Comparison of ENCODE assay signal across 8 mouse cellular contexts in the genomic region with DNA sequence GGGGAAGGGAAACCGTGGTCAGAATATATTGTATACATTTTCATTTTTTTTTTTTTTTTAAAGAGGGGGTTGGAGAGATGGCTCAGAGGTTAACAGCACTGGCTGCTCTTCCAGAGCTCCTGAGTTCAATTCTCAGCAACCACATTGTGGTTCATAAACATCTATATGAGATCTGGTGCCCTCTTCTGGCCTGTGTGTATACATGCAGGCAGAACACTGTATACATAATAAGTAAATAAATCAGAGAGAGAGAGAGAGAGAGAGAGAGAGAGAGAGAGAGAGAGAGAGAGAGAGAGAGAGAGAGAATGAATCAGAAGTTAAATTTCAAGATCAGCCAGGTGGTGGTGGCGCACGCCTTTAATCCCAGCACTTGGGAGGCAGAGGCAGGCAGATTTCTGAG. TPM values are rescaled to one million over a fixed set of nuclear protein-coding genes. Genes with fewer than 3 reads are reported as not detected.
DNase-seq lines count a peak whose midpoint lies in the region; ATAC-seq and TF ChIP-seq lines count a peak whose summit lies in the region.
"Not testable (repeated sequence)": the region's sequence is repeated elsewhere in the genome, so short reads cannot be mapped to it uniquely, and the experiment has no call there.
"Had no signal": no experiment of that assay in that cellular context is flagged by ENCODE, and none has a peak within 500 bp of the region (broad histone marks: within the 10 kb centered on the region; RNA-seq: fewer than 3 reads in every experiment).

No protein-coding gene starts in this region.

- WGBS in kidney, adult 2 months, result 20% methylated on average over 3 of the region's 3 CpGs
- 33% methylated on average over 3 of the region's 3 CpGs for WGBS in lung, postnatal 0 days

- not testable (repeated sequence) for TF ChIP-seq POLR2A in cortical plate, adult 2 months (IDR thresholded peaks at IDR 0.05; ENCODE audit: extremely low read depth, insufficient read depth, low read length); kidney, adult 2 months (IDR thresholded peaks at IDR 0.05; ENCODE audit: low read depth, low read length)

- H3K27ac ChIP-seq in cortical plate, adult 2 months (ENCODE audit: insufficient read depth, low read length); kidney, adult 2 months (ENCODE audit: insufficient read depth, low read depth, low read length); lung, postnatal 0 days (ENCODE audit: low read length): not testable (repeated sequence)

- H3K4me2 ChIP-seq in lung, postnatal 0 days (replicated peaks; ENCODE audit: low read depth, low read length), result not testable (repeated sequence)

- ATAC-seq in CD4-positive, CD25-positive, alpha-beta regulatory T cell, adult 4 months, result peak; percentile 75
- ATAC-seq in granulocyte monocyte progenitor cell, adult 5-6 weeks (replicated peaks; ENCODE audit: poor library complexity, severe bottlenecking), result 0 out of 2 replicates have a peak, but pooled peaks have one; percentile 15
- ATAC-seq in lung, postnatal 0 days, result peak; percentile 40

- peak; percentile 17; the same call in 1 of the 2 replicates for TF ChIP-seq CTCF in cortical plate, adult 2 months (IDR thresholded peaks at IDR 0.05; ENCODE audit: extremely low read depth, insufficient read depth, low read length)
- 0 out of 2 replicates have a peak, but pooled peaks have one; percentile 3 for TF ChIP-seq CTCF in kidney, adult 2 months (conservative IDR thresholded peaks at IDR 0.05; ENCODE audit: insufficient read depth, insufficient read length, low read depth, low read length)
- TF ChIP-seq CTCF in lung, postnatal 0 days (IDR thresholded peaks at IDR 0.05), result peak; percentile 75

- not testable (repeated sequence) for H3K4me1 ChIP-seq in cortical plate, adult 2 months (ENCODE audit: control insufficient read depth, insufficient read depth, low read length); kidney, adult 2 months (ENCODE audit: control insufficient read depth, insufficient read depth, low read length); lung, postnatal 0 days (ENCODE audit: insufficient read depth, low read depth, low read length)

- H3K4me3 ChIP-seq in cortical plate, adult 2 months (ENCODE audit: insufficient read depth, low read length); kidney, adult 2 months (ENCODE audit: insufficient read depth, low read depth, low read length); lung, postnatal 0 days (ENCODE audit: low read depth, low read length): not testable (repeated sequence)

- not testable (repeated sequence) for H3K27me3 ChIP-seq in kidney, adult 2 months (replicated peaks; ENCODE audit: control insufficient read depth, insufficient read depth, low read length); lung, postnatal 0 days (replicated peaks; ENCODE audit: insufficient read depth, low read length)

- TF ChIP-seq EP300 in lung, postnatal 0 days (IDR thresholded peaks at IDR 0.05), result not testable (repeated sequence)

- not testable (repeated sequence) for H3K9ac ChIP-seq in lung, postnatal 0 days (replicated peaks; ENCODE audit: low read depth)

- peak; percentile 73 for DNase-seq in ZHBTc4 (ENCODE audit: low read depth, low spot score)
- DNase-seq in kidney, adult 2 months, result peak; percentile 33
- peak; percentile 82 for DNase-seq in lung, postnatal 0 days (ENCODE audit: low spot score)
- DNase-seq in retina, embryonic 14.5 days (ENCODE audit: low spot score), result peak; percentile 82

- H3K9me3 ChIP-seq in lung, postnatal 0 days (ENCODE audit: low read length), result not testable (repeated sequence)

- H3K36me3 ChIP-seq in kidney, adult 2 months (ENCODE audit: control insufficient read depth, insufficient read depth, low read length); lung, postnatal 0 days (ENCODE audit: insufficient read depth, low read length): not testable (repeated sequence)

RNA-seq across cellular contexts. Expression of gene 1700003E16Rik, which starts 3.3 kb away (rescaled TPM):
- not detected for polyA plus RNA-seq in CD4-positive, CD25-positive, alpha-beta regulatory T cell, adult 4 months (2017; shearing (Covaris generic))
- polyA plus RNA-seq in cortical plate, adult 2 months (2012; rRNA removed), result 29.7 and 31.4 TPM in 2 replicates
- 0.51 TPM in 1 of 2 replicates, not detected in the other for total RNA-seq in granulocyte monocyte progenitor cell, adult 5-6 weeks (2014; fragmentation: Nextera tagmentation)
- not detected in 2 replicates for total RNA-seq in granulocyte monocyte progenitor cell, adult 5-6 weeks (2017)
- 1.4 and 1.6 TPM in 2 replicates for polyA plus RNA-seq in kidney, adult 2 months (2012; rRNA removed)
- polyA plus RNA-seq in lung, postnatal 0 days (2015; fragmentation: Nextera tagmentation; extraction: Ambion mirVana), result 6.1 and 9.8 TPM in 2 replicates
- total RNA-seq: gastrocnemius, postnatal 25 days had no signal

RNA-seq across cellular contexts. Expression of gene Wdr54, which starts 3.3 kb away (rescaled TPM):
- polyA plus RNA-seq in CD4-positive, CD25-positive, alpha-beta regulatory T cell, adult 4 months (2017; shearing (Covaris generic)), result 1 to 10 TPM in 1 of 2 experiments, not detected in 1; 2.1 TPM
- polyA plus RNA-seq in cortical plate, adult 2 months (2012; rRNA removed), result 29.0 and 34.1 TPM in 2 replicates
- total RNA-seq in granulocyte monocyte progenitor cell, adult 5-6 weeks (2014; fragmentation: Nextera tagmentation), result not detected in 2 replicates
- 0.04 TPM in 1 of 2 replicates, not detected in the other for total RNA-seq in granulocyte monocyte progenitor cell, adult 5-6 weeks (2017)
- 4.4 and 4.7 TPM in 2 replicates for polyA plus RNA-seq in kidney, adult 2 months (2012; rRNA removed)
- 3.1 and 3.3 TPM in 2 replicates for polyA plus RNA-seq in lung, postnatal 0 days (2015; fragmentation: Nextera tagmentation; extraction: Ambion mirVana)

RNA-seq across cellular contexts. Expression of gene Dctn1, which starts 6.3 kb away (rescaled TPM):
- polyA plus RNA-seq in CD4-positive, CD25-positive, alpha-beta regulatory T cell, adult 4 months (2017; shearing (Covaris generic)), result 10 to 100 TPM; 14.7 to 18.2 TPM
- polyA plus RNA-seq in cortical plate, adult 2 months (2012; rRNA removed), result 332 and 350 TPM in 2 replicates
- 27.3 and 71.9 TPM in 2 replicates for total RNA-seq in granulocyte monocyte progenitor cell, adult 5-6 weeks (2014; fragmentation: Nextera tagmentation)
- 69.4 and 69.5 TPM in 2 replicates for total RNA-seq in granulocyte monocyte progenitor cell, adult 5-6 weeks (2017)
- 93.1 and 117 TPM in 2 replicates for polyA plus RNA-seq in kidney, adult 2 months (2012; rRNA removed)
- polyA plus RNA-seq in lung, postnatal 0 days (2015; fragmentation: Nextera tagmentation; extraction: Ambion mirVana), result 55.3 and 63.7 TPM in 2 replicates

RNA-seq across cellular contexts. Expression of gene Rtkn, which starts 24.2 kb away (rescaled TPM):
- under 1 TPM in 1 of 2 experiments, not detected in 1; 0.49 TPM for polyA plus RNA-seq in CD4-positive, CD25-positive, alpha-beta regulatory T cell, adult 4 months (2017; shearing (Covaris generic))
- 163 and 169 TPM in 2 replicates for polyA plus RNA-seq in cortical plate, adult 2 months (2012; rRNA removed)
- 5.1 and 8.7 TPM in 2 replicates for total RNA-seq in granulocyte monocyte progenitor cell, adult 5-6 weeks (2014; fragmentation: Nextera tagmentation)
- 2.1 and 5.0 TPM in 2 replicates for total RNA-seq in granulocyte monocyte progenitor cell, adult 5-6 weeks (2017)
- polyA plus RNA-seq in kidney, adult 2 months (2012; rRNA removed), result 73.6 and 96.1 TPM in 2 replicates
- 51.2 and 63.8 TPM in 2 replicates for polyA plus RNA-seq in lung, postnatal 0 days (2015; fragmentation: Nextera tagmentation; extraction: Ambion mirVana)

RNA-seq across cellular contexts. Expression of gene Ino80b, which starts 34.2 kb away (rescaled TPM):
- polyA plus RNA-seq in CD4-positive, CD25-positive, alpha-beta regulatory T cell, adult 4 months (2017; shearing (Covaris generic)), result 1 to 10 TPM in 1 of 2 experiments, under 1 TPM in 1; 0.56 to 3.3 TPM
- 23.2 and 25.5 TPM in 2 replicates for polyA plus RNA-seq in cortical plate, adult 2 months (2012; rRNA removed)
- 17.2 and 22.8 TPM in 2 replicates for total RNA-seq in granulocyte monocyte progenitor cell, adult 5-6 weeks (2014; fragmentation: Nextera tagmentation)
- total RNA-seq in granulocyte monocyte progenitor cell, adult 5-6 weeks (2017), result 32.9 and 47.6 TPM in 2 replicates
- polyA plus RNA-seq in kidney, adult 2 months (2012; rRNA removed), result 19.0 and 29.8 TPM in 2 replicates
- 14.5 and 18.1 TPM in 2 replicates for polyA plus RNA-seq in lung, postnatal 0 days (2015; fragmentation: Nextera tagmentation; extraction: Ambion mirVana)

Comparison
In these comparisons a context has a peak if more than half of its experiments do, and no peak if none do; other contexts are left out.
1. ATAC-seq: peak in every context shown above with its lines; median percentile 75 in CD4-positive, CD25-positive, alpha-beta regulatory T cell, adult 4 months; 40 in lung, postnatal 0 days; 15 in granulocyte monocyte progenitor cell, adult 5-6 weeks.
2. CTCF ChIP-seq: peak in every context shown above with its lines; median percentile 75 in lung, postnatal 0 days; 17 in cortical plate, adult 2 months; 3 in kidney, adult 2 months.